9 mouse cellular contexts compared by ENCODE assay signal in the genomic region with DNA sequence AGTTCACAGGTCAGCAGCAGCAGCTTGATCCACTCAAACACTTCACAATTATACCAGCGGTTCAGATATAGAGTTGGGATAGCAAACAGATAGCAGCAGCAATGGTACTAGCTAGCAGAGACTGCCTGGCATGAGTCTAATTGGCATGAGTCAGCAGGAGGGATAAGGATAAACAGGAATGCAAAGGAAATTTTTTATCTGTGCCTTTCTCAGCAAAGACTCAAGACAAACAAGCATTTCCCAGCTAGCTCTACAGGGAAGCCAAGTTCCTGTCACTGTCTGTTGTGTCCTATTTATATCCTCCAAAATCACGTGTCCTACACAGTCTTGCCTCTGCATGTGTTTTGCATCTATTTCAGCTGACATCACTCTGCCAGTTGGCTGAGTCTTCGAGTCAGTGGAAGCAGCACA.
A peak's percentile ranks its signal among the peaks of the same experiment; 100 is the strongest.
DNase-seq lines count a peak whose midpoint lies in the region; ATAC-seq and TF ChIP-seq lines count a peak whose summit lies in the region.
"Had no signal": no experiment of that assay in that cellular context is flagged by ENCODE, and none has a peak within 500 bp of the region (broad histone marks: within the 10 kb centered on the region; RNA-seq: fewer than 3 reads in every experiment).

No protein-coding gene starts in this region.

- no peak for TF ChIP-seq POLR2A in bone marrow macrophage, adult 2 months (IDR thresholded peaks at IDR 0.05; ENCODE audit: borderline replicate concordance, low read depth, low read length)

- no peak overlapping the region for H3K9ac ChIP-seq in hindbrain, embryonic 16.5 days (ENCODE audit: low read depth, low read length)
- no peak overlapping the region for H3K9ac ChIP-seq in hindbrain, embryonic 12.5 days
- H3K9ac ChIP-seq in heart, embryonic 11.5 days (ENCODE audit: low read depth, low read length) = no peak overlapping the region
- H3K9ac ChIP-seq: neural tube, embryonic 13.5 days had no signal

- 52% methylated on average over 3 of the region's 3 CpGs for WGBS in hindbrain, embryonic 16.5 days
- 72% methylated on average over 3 of the region's 3 CpGs for WGBS in hindbrain, embryonic 12.5 days
- 23% methylated on average over 3 of the region's 3 CpGs for WGBS in heart, embryonic 11.5 days (ENCODE audit: insufficient replicate concordance)

- no peaks in the 10 kb centered on the region for H3K4me1 ChIP-seq in hindbrain, embryonic 16.5 days (ENCODE audit: control insufficient read depth, insufficient read depth, low read depth, low read length)
- no peaks in the 10 kb centered on the region for H3K4me1 ChIP-seq in hindbrain, embryonic 12.5 days
- H3K4me1 ChIP-seq in bone marrow macrophage, adult 2 months (ENCODE audit: control insufficient read depth, insufficient read depth, low read length) = peaks cover 10% of the 10 kb centered on the region
- no peaks in the 10 kb centered on the region for H3K4me1 ChIP-seq in heart, embryonic 11.5 days (ENCODE audit: control insufficient read depth, insufficient read depth, low read length)
- H3K4me1 ChIP-seq: neural tube, embryonic 13.5 days had no signal

- no peaks in the 10 kb centered on the region for H3K27me3 ChIP-seq in hindbrain, embryonic 16.5 days (replicated peaks; ENCODE audit: control insufficient read depth, insufficient read depth, low read length)
- H3K27me3 ChIP-seq in hindbrain, embryonic 12.5 days = no peaks in the 10 kb centered on the region
- H3K27me3 ChIP-seq in heart, embryonic 11.5 days (ENCODE audit: control insufficient read depth, insufficient read depth, low read length) = no peaks in the 10 kb centered on the region
- H3K27me3 ChIP-seq: neural tube, embryonic 13.5 days had no signal

- H3K4me2 ChIP-seq in hindbrain, embryonic 16.5 days (ENCODE audit: low read length) = no peak overlapping the region
- no peak overlapping the region for H3K4me2 ChIP-seq in hindbrain, embryonic 12.5 days (replicated peaks)
- no peak overlapping the region for H3K4me2 ChIP-seq in heart, embryonic 11.5 days
- H3K4me2 ChIP-seq: neural tube, embryonic 13.5 days had no signal

- H3K4me3 ChIP-seq in hindbrain, embryonic 16.5 days (ENCODE audit: low read length) = no peak overlapping the region
- no peak overlapping the region for H3K4me3 ChIP-seq in hindbrain, embryonic 12.5 days
- H3K4me3 ChIP-seq in bone marrow macrophage, adult 2 months (ENCODE audit: insufficient read depth, low read length) = no peak overlapping the region
- H3K4me3 ChIP-seq in heart, embryonic 11.5 days (ENCODE audit: low read depth, low read length) = no peak overlapping the region
- H3K4me3 ChIP-seq: neural tube, embryonic 13.5 days had no signal

- no peak overlapping the region for H3K27ac ChIP-seq in hindbrain, embryonic 16.5 days (ENCODE audit: low read depth, low read length)
- no peak overlapping the region for H3K27ac ChIP-seq in hindbrain, embryonic 12.5 days
- H3K27ac ChIP-seq in bone marrow macrophage, adult 2 months (ENCODE audit: insufficient read depth, low read depth, low read length) = peak overlapping the region; percentile 75
- H3K27ac ChIP-seq in heart, embryonic 11.5 days (ENCODE audit: low read depth, low read length) = no peak overlapping the region
- H3K27ac ChIP-seq: neural tube, embryonic 13.5 days had no signal

- TF ChIP-seq CTCF in bone marrow macrophage, adult 2 months (IDR thresholded peaks at IDR 0.05; ENCODE audit: low read depth, low read length) = no peak

- no peaks in the 10 kb centered on the region for H3K36me3 ChIP-seq in hindbrain, embryonic 16.5 days (ENCODE audit: control insufficient read depth, insufficient read depth, low read length)
- no peaks in the 10 kb centered on the region for H3K36me3 ChIP-seq in hindbrain, embryonic 12.5 days
- H3K36me3 ChIP-seq in heart, embryonic 11.5 days (ENCODE audit: control insufficient read depth, insufficient read depth, low read length) = no peaks in the 10 kb centered on the region
- H3K36me3 ChIP-seq: neural tube, embryonic 13.5 days had no signal

- H3K9me3 ChIP-seq in hindbrain, embryonic 16.5 days (ENCODE audit: control insufficient read depth, low read length) = no peaks in the 10 kb centered on the region
- no peaks in the 10 kb centered on the region for H3K9me3 ChIP-seq in hindbrain, embryonic 12.5 days (replicated peaks)
- no peaks in the 10 kb centered on the region for H3K9me3 ChIP-seq in heart, embryonic 11.5 days (replicated peaks; ENCODE audit: control insufficient read depth, low read length)
- H3K9me3 ChIP-seq: neural tube, embryonic 13.5 days had no signal

- DNase-seq in layer of hippocampus, adult 8-10 months (ENCODE audit: low spot score in 2 of 2) = peak; percentile 15 to 41
- peak; percentile 44 for DNase-seq in skeletal muscle tissue, adult 2 months (ENCODE audit: low read depth, low spot score)
- DNase-seq in spleen, postnatal 36 days (ENCODE audit: low spot score in 2 of 2) = no peak
- no peak for DNase-seq in thymus, postnatal 25 days

- peak; percentile 80; the same call in 1 of the 2 replicates for ATAC-seq in hindbrain, embryonic 16.5 days
- ATAC-seq in hindbrain, embryonic 12.5 days (ENCODE audit: low FRiP score) = no peak
- ATAC-seq in heart, embryonic 11.5 days (replicated peaks; ENCODE audit: insufficient number of reproducible peaks, low FRiP score, low TSS enrichment) = peak; percentile 57; the same call in 1 of the 2 replicates

Comparison
In these comparisons a context has a peak if more than half of its experiments do, and no peak if none do; other contexts are left out.
1. DNase-seq: peak in layer of hippocampus, adult 8-10 months (2 of 2) and skeletal muscle tissue, adult 2 months (single experiment); none in spleen, postnatal 36 days (0 of 2) and thymus, postnatal 25 days (single experiment).